Mouse (Mus musculus) embryo, embryonic 10 days (tissue): Measurements from ENCODE around the gene Fig4.
A peak's percentile ranks its signal among the peaks of the same experiment; 100 is the strongest.

ENCODE experiments used
- DNase-seq: peaks from one replicate; pipeline ENCODE4 v3.0.0-alpha.2; 2015; ENCODE audit warnings: low spot score

Gene Fig4

GRCm38 (mm10) chr10:41302689-41303431 lies at the start of gene Fig4:
TSS of gene Fig4 (minus strand) at chr10:41303260.
- DNase-seq = peak; percentile 92

GRCm38 (mm10) chr10:41341346-41341745 lies 38.3 kb upstream of the Fig4 start:
- DNase-seq = no peak

- no peak for DNase-seq
Measured at GRCm38 (mm10) chr10:41332533-41333043, 29.5 kb upstream of the Fig4 start.

- no peak for DNase-seq
Measured at GRCm38 (mm10) chr10:41315866-41316265, 12.8 kb upstream of the Fig4 start.

- DNase-seq = no peak
Measured at GRCm38 (mm10) chr10:41308205-41308604, 5.1 kb upstream of the Fig4 start.

GRCm38 (mm10) chr10:41304961-41305455 lies 1.9 kb upstream of the Fig4 start:
- no peak for DNase-seq

GRCm38 (mm10) chr10:41303639-41304444 lies 782 bp upstream of the Fig4 start, which contains the start of gene Ak9:
TSS of gene Ak9 (plus strand) at chr10:41303980.
- DNase-seq = peak; percentile 91

GRCm38 (mm10) chr10:41300161-41300560 lies 2.9 kb downstream of the Fig4 start:
- no peak for DNase-seq

GRCm38 (mm10) chr10:41295145-41295544 lies 7.9 kb downstream of the Fig4 start:
- DNase-seq = peak; percentile 53

- peak; percentile 32 for DNase-seq
Measured at GRCm38 (mm10) chr10:41294734-41295133, 8.3 kb downstream of the Fig4 start.

- DNase-seq = peak; percentile 88
Measured at GRCm38 (mm10) chr10:41293019-41293418, 10.0 kb downstream of the Fig4 start.

GRCm38 (mm10) chr10:41291021-41291420 lies 12.0 kb downstream of the Fig4 start:
- DNase-seq = no peak

GRCm38 (mm10) chr10:41288771-41289415 lies 14.2 kb downstream of the Fig4 start:
- DNase-seq = peak; percentile 95

GRCm38 (mm10) chr10:41288074-41288473 lies 15.0 kb downstream of the Fig4 start:
- DNase-seq = no peak

- no peak for DNase-seq
Measured at GRCm38 (mm10) chr10:41287618-41288017, 15.4 kb downstream of the Fig4 start.

- DNase-seq = no peak
Measured at GRCm38 (mm10) chr10:41282086-41282485, 21.0 kb downstream of the Fig4 start.

- DNase-seq = no peak
Measured at GRCm38 (mm10) chr10:41280796-41281195, 22.3 kb downstream of the Fig4 start.

- DNase-seq = no peak
Measured at GRCm38 (mm10) chr10:41280177-41280576, 22.9 kb downstream of the Fig4 start.

- DNase-seq = no peak
Measured at GRCm38 (mm10) chr10:41278808-41279207, 24.3 kb downstream of the Fig4 start.

GRCm38 (mm10) chr10:41274871-41275270 lies 28.2 kb downstream of the Fig4 start:
- DNase-seq = no peak

- DNase-seq = peak; percentile 58
Measured at GRCm38 (mm10) chr10:41271860-41272259, 31.2 kb downstream of the Fig4 start.

- no peak for DNase-seq
Measured at GRCm38 (mm10) chr10:41261889-41262288, 41.2 kb downstream of the Fig4 start.
